Mouse (Mus musculus) heart, postnatal 0 days (tissue): Measurements from ENCODE around the gene Zfp592. TPM values are rescaled to one million over a fixed set of nuclear protein-coding genes. Genes with fewer than 3 reads are reported as not detected.

Experiments
- ATAC-seq: fragments of 200-750 bp; cut with Nextera tagmentation; 2 replicates; pipeline ENCODE4 v1.8.0; 2017; ENCODE audit warnings: low read depth, moderate number of reproducible peaks, moderate library complexity; ENCODE audit not compliant: insufficient read depth
- DNase-seq: peaks from one replicate; pipeline ENCODE4 v3.0.0-alpha.2; 2016; ENCODE audit warnings: low spot score
- H3K27ac ChIP-seq: fragments of 300-500 bp; sonication (generic); 2 replicates; pipeline ENCODE4 v1.5.1; 2014; ENCODE audit warnings: low read depth, mild to moderate bottlenecking
- H3K27me3 ChIP-seq: fragments of 300-500 bp; sonication (generic); 2 replicates; pipeline ENCODE4 v1.6.1; 2014; ENCODE audit warnings: low read length, mixed read lengths; ENCODE audit not compliant: control insufficient read depth, insufficient read depth
- H3K36me3 ChIP-seq: fragments of 300-500 bp; sonication (generic); replicated peaks from 2 replicates; pipeline ENCODE4 v1.6.1; 2014; ENCODE audit warnings: low read length, mixed read lengths; ENCODE audit not compliant: control insufficient read depth, insufficient read depth
- H3K4me1 ChIP-seq: fragments of 300-500 bp; sonication (generic); 2 replicates; pipeline ENCODE4 v1.6.1; 2014; ENCODE audit warnings: antibody characterized with exemption; ENCODE audit not compliant: control insufficient read depth, insufficient read depth
- H3K4me2 ChIP-seq: fragments of 300-500 bp; sonication (generic); 2 replicates; pipeline ENCODE4 v1.6.1; 2014; ENCODE audit warnings: low read depth, mild to moderate bottlenecking, low read length, moderate library complexity
- H3K4me3 ChIP-seq: fragments of 300-500 bp; sonication (generic); 2 replicates; pipeline ENCODE4 v1.5.1; 2014; ENCODE audit warnings: low read depth, low read length
- H3K9ac ChIP-seq: fragments of 300-500 bp; sonication (generic); replicated peaks from 2 replicates; pipeline ENCODE4 v1.6.1; 2014; ENCODE audit warnings: low read depth, low read length, mixed read lengths
- H3K9me3 ChIP-seq: fragments of 300-500 bp; sonication (generic); replicated peaks from 2 replicates; pipeline ENCODE4 v1.6.1; 2016; ENCODE audit warnings: low read length; ENCODE audit not compliant: control insufficient read depth
- CTCF ChIP-seq: IDR thresholded peaks from 2 replicates; pipeline ENCODE4 v1.5.1; 2016; ENCODE audit warnings: antibody characterized with exemption, control low read depth, low read depth
- EP300 ChIP-seq: IDR thresholded peaks from 2 replicates; pipeline ENCODE4 v1.6.1; 2016; ENCODE audit warnings: antibody characterized with exemption, low read depth
- WGBS: fragments of 180-500 bp; shearing (Covaris S2); extraction: QIAGEN DNeasy Blood & Tissue Kit; methylation state at CpG from one replicate; pipeline ENCODE4 v1.1.7; 2014; 5-methylcytosine and 5-hydroxymethylcytosine counted together
- polyA plus RNA-seq: library from polyadenylated mRNA; unstranded; fragments of >200 nt; fragmentation: Nextera tagmentation; extraction: Ambion mirVana; gene quantifications from 2 replicates; pipeline ENCODE4 v1.2.1, GENCODE M21; 2015
- total RNA-seq: library from RNA; depleted of rRNA; stranded (reverse); fragments of >200 nt; gene quantifications from 2 replicates; pipeline ENCODE4 v1.2.3, GENCODE M21; 2014; ENCODE audit warnings: low replicate concordance

Gene Zfp592
- total and polyA plus RNA-seq, 2 experiments from 2014 or later: 4.1 to 37.0 TPM

GRCm38 (mm10) chr7:81057471-81057870 is 64.0 kb downstream of the Zfp592 start, which contains the start of gene Alpk3:
Gene Alpk3 (plus strand): TSS chr7:81057600.
- peak within 1 kb of the TSS; percentile 47 for H3K4me3 ChIP-seq
- peak within 1 kb of the TSS; percentile 93 for H3K27ac ChIP-seq
- peaks cover 24% of the 10 kb centered on the region for H3K4me1 ChIP-seq
- peak; percentile 80 for ATAC-seq
- peak; percentile 74 for DNase-seq
- H3K9me3 ChIP-seq: no peaks in the 10 kb centered on the region
- H3K4me2 ChIP-seq: peak within 1 kb of the TSS; percentile 71
- no peaks in the 10 kb centered on the region for H3K27me3 ChIP-seq
- no peak for TF ChIP-seq EP300
- no peak for TF ChIP-seq CTCF
- H3K9ac ChIP-seq: peak within 1 kb of the TSS; percentile 70
- 15% methylated on average over 26 of the region's 27 CpGs for WGBS
- H3K36me3 ChIP-seq: 0 out of 2 replicates have a peak, but pooled peaks cover 4% of the 10 kb centered on the region

DNA sequence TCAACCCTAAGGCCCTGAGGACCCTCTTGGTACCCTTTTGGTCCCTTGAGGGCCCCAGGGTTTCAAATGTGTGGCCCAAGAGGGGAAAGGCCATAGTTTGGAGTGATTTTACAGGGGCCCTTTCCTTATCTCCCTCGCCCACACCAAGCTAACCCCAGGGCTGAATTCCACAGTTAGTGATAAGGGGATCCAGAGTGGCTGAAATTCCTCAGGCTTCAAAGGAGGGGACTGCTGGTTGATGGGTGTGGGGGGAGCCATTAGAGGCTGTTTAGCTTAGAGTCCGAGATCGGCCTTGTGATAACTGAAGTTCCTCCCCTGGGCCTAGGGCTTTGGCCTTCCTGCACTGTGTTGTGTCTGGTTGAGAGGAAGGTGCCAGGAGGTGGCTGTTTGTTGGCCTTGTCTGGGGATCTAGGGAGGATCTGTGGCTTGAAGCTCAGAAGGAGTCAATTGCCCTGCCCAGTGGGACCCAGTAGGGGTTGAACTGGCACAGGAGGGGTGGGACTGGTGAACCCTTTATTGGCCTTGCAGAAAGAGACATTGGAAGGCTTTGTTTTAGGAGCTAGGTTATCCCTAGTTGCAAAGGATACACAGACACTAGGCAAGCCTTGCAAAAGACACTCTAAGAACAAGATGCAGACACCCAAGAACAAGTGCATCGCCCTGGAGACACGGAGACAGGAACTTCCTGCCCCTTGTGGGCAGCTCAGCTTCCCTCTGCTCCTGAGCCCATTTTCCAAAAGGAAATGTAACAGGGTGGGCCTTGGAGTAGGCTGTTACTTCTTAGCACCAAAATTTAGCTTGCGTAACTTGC is 64.6 kb downstream of the Zfp592 start:
- DNase-seq (peak; percentile 55), ATAC-seq (peak; percentile 59)
- Histone ChIP-seq H3K27me3 (no peaks in the 10 kb centered on the region), H3K36me3 (0 out of 2 replicates have a peak, but pooled peaks cover 4% of the 10 kb centered on the region), H3K9me3 (no peaks in the 10 kb centered on the region), H3K4me3 (peak overlapping the region; percentile 47), H3K9ac (peak overlapping the region; percentile 70), H3K4me1 (peaks cover 24% of the 10 kb centered on the region), H3K27ac (peak overlapping the region; percentile 93), H3K4me2 (peak overlapping the region; percentile 71)
- WGBS: 17% methylated on average over 6 of the region's 6 CpGs
- TF ChIP-seq EP300 (no peak), CTCF (no peak)

DNA sequence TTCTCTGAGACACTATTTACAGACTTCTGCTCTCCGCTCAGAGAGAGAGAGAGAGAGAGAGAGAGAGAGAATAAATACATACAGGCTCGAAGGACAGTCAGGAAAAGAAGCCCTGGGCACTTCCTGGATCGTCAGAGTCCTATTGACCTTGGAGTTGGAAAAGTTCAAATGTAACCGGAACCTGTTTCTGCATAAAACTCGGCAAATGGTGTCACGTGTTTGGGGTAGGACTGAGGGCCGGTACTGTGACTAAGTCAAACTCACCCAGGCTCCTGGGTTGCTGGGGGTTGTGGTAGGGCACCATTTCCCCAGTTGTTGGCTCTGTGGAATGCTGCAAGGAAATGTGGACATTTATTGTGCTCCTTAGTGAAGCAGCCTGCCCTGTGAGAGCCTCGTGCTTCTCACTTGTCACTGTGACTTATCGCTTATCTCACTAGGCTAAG is 65.3 kb downstream of the Zfp592 start:
- peak overlapping the region; percentile 70 for H3K9ac ChIP-seq
- ATAC-seq (peak; percentile 7; the same call in 1 of the 2 replicates), DNase-seq (peak; percentile 48)
- H3K4me1 ChIP-seq: peaks cover 24% of the 10 kb centered on the region
- H3K4me3 ChIP-seq: peak overlapping the region; percentile 47
- 0 out of 2 replicates have a peak, but pooled peaks cover 4% of the 10 kb centered on the region for H3K36me3 ChIP-seq
- 8% methylated on average over 9 of the region's 9 CpGs for WGBS
- peak overlapping the region; percentile 71 for H3K4me2 ChIP-seq
- H3K27me3 ChIP-seq: no peaks in the 10 kb centered on the region
- H3K27ac ChIP-seq: peak overlapping the region; percentile 93
- no peaks in the 10 kb centered on the region for H3K9me3 ChIP-seq
- TF ChIP-seq CTCF: no peak
- TF ChIP-seq EP300: no peak

- Histone ChIP-seq H3K36me3 (0 out of 2 replicates have a peak, but pooled peaks cover 6% of the 10 kb centered on the region), H3K27ac (peak overlapping the region; percentile 93), H3K4me3 (peak overlapping the region; percentile 47), H3K4me1 (peaks cover 24% of the 10 kb centered on the region), H3K9me3 (no peaks in the 10 kb centered on the region), H3K4me2 (peak overlapping the region; percentile 71), H3K27me3 (no peaks in the 10 kb centered on the region), H3K9ac (peak overlapping the region; percentile 70; the same call in 1 of the 2 replicates)
- DNase-seq (peak; percentile 50), ATAC-seq (peak; percentile 30)
- 21% methylated on average over 5 of the region's 5 CpGs for WGBS
- TF ChIP-seq EP300 (no peak), CTCF (no peak)
Measured at GRCm38 (mm10) chr7:81059388-81059787, 65.9 kb downstream of the Zfp592 start.

- WGBS: 89% methylated on average over 2 of the region's 2 CpGs
- no peak for ATAC-seq
- Histone ChIP-seq H3K36me3 (peaks cover 14% of the 10 kb centered on the region; the same call in 1 of the 2 replicates), H3K9me3 (no peaks in the 10 kb centered on the region), H3K27me3 (no peaks in the 10 kb centered on the region), H3K4me3 (no peak overlapping the region), H3K27ac (no peak overlapping the region), H3K4me2 (no peak overlapping the region), H3K9ac (no peak overlapping the region), H3K4me1 (peaks cover 24% of the 10 kb centered on the region)
- no peak for TF ChIP-seq EP300
- TF ChIP-seq CTCF: peak; percentile 63
- peak; percentile 12 for DNase-seq
Measured at GRCm38 (mm10) chr7:81060908-81061307, 67.4 kb downstream of the Zfp592 start.
